Comparison of ENCODE assay signal across 11 mouse cellular contexts in the genomic region with DNA sequence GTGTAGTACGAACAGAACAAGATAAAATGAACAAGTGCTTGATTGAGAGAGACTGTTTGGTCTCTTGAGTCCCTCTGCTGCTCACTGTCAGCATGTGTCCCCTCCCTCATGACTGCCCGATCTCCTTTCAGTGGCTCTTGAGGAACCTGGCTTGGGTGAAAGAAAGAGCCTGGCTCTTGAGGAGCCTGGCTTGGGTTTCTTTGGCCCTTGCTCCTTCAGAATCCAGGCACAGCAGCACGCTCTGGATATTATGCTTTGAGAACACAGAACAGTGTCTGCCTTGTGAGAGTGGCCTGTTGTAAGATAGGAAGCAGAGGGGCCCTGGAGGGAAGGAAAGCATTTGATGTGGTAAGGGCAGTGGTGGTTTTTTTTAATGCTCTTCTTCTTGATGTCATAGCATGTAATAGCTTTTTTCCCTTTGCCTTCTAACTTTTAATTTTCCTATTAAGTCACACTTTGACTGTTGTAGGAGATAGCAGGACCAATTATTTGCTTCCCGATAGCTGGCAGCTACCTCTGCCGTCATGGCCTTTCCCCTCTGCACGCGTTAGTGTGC.
DNase-seq lines count a peak whose midpoint lies in the region; ATAC-seq lines count a peak whose summit lies in the region.
"Had no signal": no experiment of that assay in that cellular context is flagged by ENCODE, and none has a peak within 500 bp of the region (broad histone marks: within the 10 kb centered on the region; RNA-seq: fewer than 3 reads in every experiment).

No protein-coding gene starts in this region.

- no peak overlapping the region for H3K4me2 ChIP-seq in heart, embryonic 12.5 days

- H3K9ac ChIP-seq in heart, embryonic 12.5 days: no peak overlapping the region
- H3K9ac ChIP-seq: liver, postnatal 0 days had no signal

- 55% methylated on average over 7 of the region's 7 CpGs for WGBS in heart, embryonic 12.5 days

- DNase-seq in heart, postnatal 25 days (ENCODE audit: low spot score): no peak
- peak; percentile 4 for DNase-seq in thymus, postnatal 25 days
- DNase-seq in thymus, postnatal 36 days: no peak
- peak; percentile 34 for DNase-seq in induced T-regulatory cell, adult 2 months (ENCODE audit: low read depth)
- peak; percentile 71 for DNase-seq in skeletal muscle tissue, adult 2 months (ENCODE audit: low read depth, low spot score)
- DNase-seq in left cerebral cortex, adult 8-10 months (ENCODE audit: low spot score in 2 of 2): no peak
- DNase-seq in adrenal gland, postnatal 10 days: no peak
- DNase-seq: cerebellum, adult 9-10 months; liver, postnatal 0 days had no signal

- H3K4me1 ChIP-seq in heart, embryonic 12.5 days (replicated peaks): peaks cover 28% of the 10 kb centered on the region

- intact Hi-C loops in heart, postnatal 25 days (cut with DNase I): no loop called here

- peak overlapping the region; percentile 16; the same call in 1 of the 2 replicates for H3K27ac ChIP-seq in heart, embryonic 12.5 days (ENCODE audit: poor library complexity, severe bottlenecking)

- peaks cover 16% of the 10 kb centered on the region; the same call in 1 of the 2 replicates for H3K36me3 ChIP-seq in heart, embryonic 12.5 days

- peaks cover 19% of the 10 kb centered on the region; the same call in 1 of the 2 replicates for H3K27me3 ChIP-seq in heart, embryonic 12.5 days (replicated peaks)

- no peaks in the 10 kb centered on the region for H3K9me3 ChIP-seq in heart, embryonic 12.5 days (replicated peaks)
- H3K9me3 ChIP-seq: G1E had no signal

- ATAC-seq in heart, embryonic 12.5 days (ENCODE audit: insufficient number of reproducible peaks, low FRiP score): no peak
- ATAC-seq: liver, postnatal 0 days had no signal

- H3K4me3 ChIP-seq in heart, embryonic 12.5 days: no peak overlapping the region

Comparison
In these comparisons a context has a peak if more than half of its experiments do, and no peak if none do; other contexts are left out.
1. DNase-seq: peak in thymus, postnatal 25 days (single experiment), induced T-regulatory cell, adult 2 months (single experiment) and skeletal muscle tissue, adult 2 months (single experiment); none in heart, postnatal 25 days (single experiment), thymus, postnatal 36 days (0 of 2), left cerebral cortex, adult 8-10 months (0 of 2) and adrenal gland, postnatal 10 days (single experiment).